Mouse (Mus musculus) neural tube, embryonic 13.5 days (tissue): ENCODE measurements around the gene Bglap3. TPM values are rescaled to one million over a fixed set of nuclear protein-coding genes. Genes with fewer than 3 reads are reported as not detected.
"Not testable (repeated sequence)": the region's sequence is repeated elsewhere in the genome, so short reads cannot be mapped to it uniquely, and the experiment has no call there.

Experiments
- ATAC-seq: fragments of 200-750 bp; cut with Nextera tagmentation; 2 replicates; pipeline ENCODE4 v1.8.0; 2017; ENCODE audit warnings: low read depth, mild to moderate bottlenecking, moderate TSS enrichment, moderate library complexity
- H3K27ac ChIP-seq: fragments of 300-500 bp; sonication (generic); replicated peaks from 2 replicates; pipeline ENCODE4 v1.5.1; 2015; ENCODE audit warnings: moderate library complexity, mild to moderate bottlenecking, inconsistent platforms
- H3K27me3 ChIP-seq: fragments of 300-500 bp; sonication (generic); 2 replicates; pipeline ENCODE4 v1.6.1; 2015; ENCODE audit warnings: mild to moderate bottlenecking, inconsistent platforms
- H3K36me3 ChIP-seq: fragments of 300-500 bp; sonication (generic); 2 replicates; pipeline ENCODE4 v1.6.1; 2015; ENCODE audit warnings: mild to moderate bottlenecking, inconsistent platforms
- H3K4me1 ChIP-seq: fragments of 300-500 bp; sonication (generic); replicated peaks from 2 replicates; pipeline ENCODE4 v1.6.1; 2015; ENCODE audit warnings: inconsistent platforms
- H3K4me2 ChIP-seq: fragments of 300-500 bp; sonication (generic); 2 replicates; pipeline ENCODE4 v1.6.1; 2015; ENCODE audit warnings: inconsistent platforms, mild to moderate bottlenecking, moderate library complexity
- H3K4me3 ChIP-seq: fragments of 300-500 bp; sonication (generic); 2 replicates; pipeline ENCODE4 v1.5.1; 2015; ENCODE audit warnings: mild to moderate bottlenecking, inconsistent platforms
- H3K9ac ChIP-seq: fragments of 300-500 bp; sonication (generic); 2 replicates; pipeline ENCODE4 v1.6.1; 2015; ENCODE audit warnings: moderate library complexity, mild to moderate bottlenecking, inconsistent platforms
- H3K9me3 ChIP-seq: fragments of 300-500 bp; sonication (generic); 2 replicates; pipeline ENCODE4 v1.6.1; 2016; ENCODE audit warnings: inconsistent platforms
- WGBS: fragments of 180-500 bp; shearing (Covaris S2); methylation state at CpG from one replicate; pipeline ENCODE4 v1.1.7; 2015; 5-methylcytosine and 5-hydroxymethylcytosine counted together
- polyA plus RNA-seq: library from polyadenylated mRNA; unstranded; fragments of >200 nt; fragmentation: Nextera tagmentation; extraction: Ambion mirVana; gene quantifications from 2 replicates; pipeline ENCODE4 v1.2.1, GENCODE M21; 2015

The Bglap3 gene
- polyA plus RNA-seq, 1 experiment from 2014 or later = not detected

DNA sequence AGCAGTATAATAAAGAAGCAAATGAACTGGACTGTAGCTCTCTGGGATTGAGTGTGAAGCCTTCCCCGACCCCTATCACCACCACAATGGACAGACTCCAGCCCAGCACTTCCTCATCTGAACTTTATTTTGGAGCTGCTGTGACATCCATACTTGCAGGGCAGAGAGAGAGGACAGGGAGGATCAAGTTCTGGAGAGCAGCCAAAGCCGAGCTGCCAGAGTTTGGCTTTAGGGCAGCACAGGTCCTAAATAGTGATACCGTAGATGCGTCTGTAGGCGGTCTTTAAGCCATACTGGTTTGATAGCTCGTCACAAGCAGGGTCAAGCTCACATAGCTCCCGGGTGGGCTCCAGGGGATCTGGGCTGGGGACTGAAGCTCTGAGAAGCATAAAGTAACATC, 4.0 kb downstream of the Bglap3 start:
- not testable (repeated sequence) for ATAC-seq, H3K9me3 ChIP-seq, H3K4me2 ChIP-seq, H3K4me3 ChIP-seq, H3K27ac ChIP-seq, H3K36me3 ChIP-seq, H3K4me1 ChIP-seq, H3K9ac ChIP-seq
- WGBS = 92% methylated on average over 7 of the region's 7 CpGs
- peaks cover 20% of the 10 kb centered on the region for H3K27me3 ChIP-seq

DNA sequence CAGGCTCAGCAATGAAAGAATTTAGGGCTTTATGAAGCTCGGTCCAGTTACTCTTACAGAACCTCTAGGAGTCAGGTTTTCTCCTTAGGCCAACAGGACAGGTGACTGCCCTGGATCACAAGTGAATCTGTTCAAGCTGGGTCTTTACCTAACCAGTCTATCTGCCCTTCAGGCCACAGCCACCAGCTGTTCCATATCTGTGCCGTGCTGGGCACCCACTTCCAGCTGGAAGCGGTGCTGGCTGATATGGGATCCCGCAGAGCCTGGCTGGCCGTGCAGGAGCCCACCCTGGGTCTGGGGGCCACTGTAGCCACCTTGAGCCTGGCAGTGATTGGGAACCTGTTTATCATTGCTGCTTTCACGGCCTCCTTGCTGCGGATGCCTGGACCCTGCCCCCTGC, 5.0 kb downstream of the Bglap3 start:
- H3K9me3 ChIP-seq, H3K27ac ChIP-seq, H3K36me3 ChIP-seq, H3K4me1 ChIP-seq, H3K9ac ChIP-seq, H3K4me2 ChIP-seq, H3K4me3 ChIP-seq: not testable (repeated sequence)
- WGBS = 51% methylated on average over 3 of the region's 7 CpGs
- ATAC-seq = peak; percentile 33; the same call in 1 of the 2 replicates
- peaks cover 20% of the 10 kb centered on the region for H3K27me3 ChIP-seq

DNA sequence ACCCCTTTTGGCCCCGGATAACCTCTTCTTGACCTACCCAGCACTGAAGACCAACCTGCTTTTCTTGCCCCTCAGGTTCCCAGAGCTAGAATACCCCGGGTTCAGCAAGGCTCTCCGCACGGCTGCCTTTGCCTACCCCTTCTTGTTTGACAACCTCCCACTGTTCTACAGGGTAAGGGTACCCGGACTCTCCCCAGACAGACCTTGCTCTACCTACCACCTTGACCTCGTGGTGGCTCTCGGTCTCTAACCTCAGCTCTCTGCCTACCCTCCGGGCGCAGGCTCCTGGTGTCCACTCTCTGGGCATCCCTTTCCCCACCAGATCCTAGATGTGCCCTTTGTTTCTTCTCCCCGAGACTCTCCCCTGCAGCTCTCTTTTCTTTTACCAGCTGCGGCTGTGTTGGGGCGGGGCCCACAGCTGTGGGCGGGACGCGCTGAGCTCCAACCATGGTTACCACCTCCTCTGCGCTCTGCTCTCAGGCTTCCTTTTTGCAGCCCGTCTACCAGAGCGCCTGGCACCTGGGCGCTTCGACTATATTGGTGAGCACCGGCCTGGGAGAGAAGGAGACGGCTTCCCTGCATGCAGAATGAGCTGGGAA, 5.6 kb downstream of the Bglap3 start:
- peaks cover 11% of the 10 kb centered on the region for H3K36me3 ChIP-seq
- H3K4me1 ChIP-seq, H3K9me3 ChIP-seq: not testable (repeated sequence)
- peak overlapping the region; percentile 48 for H3K4me2 ChIP-seq
- peaks cover 20% of the 10 kb centered on the region for H3K27me3 ChIP-seq
- peak overlapping the region; percentile 82 for H3K27ac ChIP-seq
- 3% methylated on average over 22 of the region's 22 CpGs for WGBS
- ATAC-seq = peak; percentile 87
- peak overlapping the region; percentile 31 for H3K4me3 ChIP-seq
- peak overlapping the region; percentile 60 for H3K9ac ChIP-seq

DNA sequence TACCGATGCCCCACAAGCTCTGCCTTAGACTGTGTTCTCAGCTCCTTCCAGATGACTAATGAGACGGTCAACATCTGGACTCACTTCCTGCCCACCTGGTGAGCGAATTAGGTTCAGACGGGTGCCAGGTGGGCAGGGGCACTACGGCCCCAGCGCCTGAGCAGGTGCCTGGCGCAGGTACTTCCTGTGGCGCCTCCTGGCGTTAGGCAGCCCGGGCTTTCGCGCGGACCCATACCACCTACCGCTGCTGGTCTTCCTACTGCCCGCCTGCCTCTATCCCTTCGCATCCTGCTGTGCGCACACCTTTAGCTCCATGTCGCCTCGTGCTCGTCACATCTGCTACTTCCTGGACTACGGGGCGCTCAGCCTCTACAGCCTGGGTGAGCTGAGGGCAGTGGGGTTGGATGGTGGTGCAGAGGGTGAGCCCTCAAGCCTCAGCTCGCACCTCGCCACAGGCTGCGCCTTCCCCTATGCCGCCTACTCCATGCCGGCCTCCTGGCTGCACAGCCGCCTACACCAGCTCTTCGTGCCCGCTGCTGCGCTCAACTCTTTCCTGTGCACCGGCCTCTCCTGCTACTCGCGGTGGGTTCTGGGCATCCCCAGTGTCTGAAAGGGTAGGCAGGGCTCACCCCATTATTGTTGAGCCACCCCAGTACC, 6.7 kb downstream of the Bglap3 start:
- Histone ChIP-seq H3K9ac (no peak overlapping the region), H3K4me2 (peak overlapping the region; percentile 48), H3K9me3 (0 out of 2 replicates have a peak, but pooled peaks cover 8% of the 10 kb centered on the region), H3K4me1 (peaks cover 8% of the 10 kb centered on the region; the same call in 1 of the 2 replicates), H3K4me3 (peak overlapping the region; percentile 31; the same call in 1 of the 2 replicates), H3K36me3 (peaks cover 22% of the 10 kb centered on the region), H3K27me3 (peaks cover 20% of the 10 kb centered on the region), H3K27ac (no peak overlapping the region)
- no peak for ATAC-seq
- 39% methylated on average over 34 of the region's 34 CpGs for WGBS

DNA sequence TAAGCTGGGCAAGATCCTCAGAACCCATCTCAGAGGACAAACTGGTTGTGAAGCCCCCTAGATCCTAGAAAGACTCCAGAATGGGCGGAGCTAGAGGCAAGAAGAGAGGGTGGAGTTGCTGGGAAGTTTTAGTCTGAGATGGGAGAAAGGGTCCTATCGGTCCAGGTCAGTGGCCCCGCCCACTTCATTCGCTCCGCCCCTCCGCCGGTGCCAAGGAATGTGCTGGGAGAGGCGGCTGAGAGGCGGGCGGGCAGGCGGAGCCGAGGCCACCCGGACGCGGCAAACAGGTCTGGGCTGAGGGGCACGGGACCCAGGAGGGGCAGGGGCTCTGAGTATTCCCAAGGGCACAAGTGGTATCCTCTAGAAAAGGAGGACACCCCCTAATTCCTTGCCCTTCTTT, 8.2 kb downstream of the Bglap3 start, which contains the start of gene Paqr6:
Gene Paqr6, plus strand, starts transcription at position 248 of the 400 bp plus-strand sequence.
- Histone ChIP-seq H3K9ac (no peak within 1 kb of the TSS), H3K4me3 (no peak within 1 kb of the TSS), H3K4me1 (peaks cover 8% of the 10 kb centered on the region; the same call in 1 of the 2 replicates), H3K4me2 (peak within 1 kb of the TSS; percentile 48), H3K27me3 (peaks cover 20% of the 10 kb centered on the region), H3K27ac (peak within 1 kb of the TSS; percentile 43), H3K9me3 (no peaks in the 10 kb centered on the region), H3K36me3 (peaks cover 37% of the 10 kb centered on the region)
- 2% methylated on average over 16 of the region's 16 CpGs for WGBS
- ATAC-seq = no peak

DNA sequence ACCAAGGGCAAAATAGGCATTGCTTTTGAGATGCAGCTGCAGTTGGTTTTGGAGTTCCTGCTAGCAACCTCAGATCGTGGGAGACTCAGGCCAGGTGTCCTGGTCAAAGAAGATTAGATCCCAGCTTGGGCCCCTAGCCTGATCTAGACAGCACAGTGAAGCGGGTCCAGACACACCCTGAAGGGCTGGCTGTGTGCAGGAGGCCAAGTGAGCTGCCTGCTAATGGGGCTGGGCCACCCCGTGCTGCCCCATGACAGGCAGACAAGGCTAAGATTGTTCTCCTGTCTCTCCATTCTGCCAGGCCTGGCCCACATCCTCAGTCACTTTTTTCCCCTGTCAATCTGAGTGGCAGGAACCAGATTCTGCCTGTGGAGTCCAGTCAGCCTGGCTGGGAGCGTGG, 8.8 kb downstream of the Bglap3 start:
- ATAC-seq = no peak
- Histone ChIP-seq H3K9ac (no peak overlapping the region), H3K9me3 (no peaks in the 10 kb centered on the region), H3K27me3 (peaks cover 20% of the 10 kb centered on the region), H3K27ac (peak overlapping the region; percentile 43), H3K4me1 (peaks cover 8% of the 10 kb centered on the region; the same call in 1 of the 2 replicates), H3K4me3 (no peak overlapping the region), H3K4me2 (no peak overlapping the region), H3K36me3 (peaks cover 43% of the 10 kb centered on the region)
- 72% methylated on average over 4 of the region's 4 CpGs for WGBS

DNA sequence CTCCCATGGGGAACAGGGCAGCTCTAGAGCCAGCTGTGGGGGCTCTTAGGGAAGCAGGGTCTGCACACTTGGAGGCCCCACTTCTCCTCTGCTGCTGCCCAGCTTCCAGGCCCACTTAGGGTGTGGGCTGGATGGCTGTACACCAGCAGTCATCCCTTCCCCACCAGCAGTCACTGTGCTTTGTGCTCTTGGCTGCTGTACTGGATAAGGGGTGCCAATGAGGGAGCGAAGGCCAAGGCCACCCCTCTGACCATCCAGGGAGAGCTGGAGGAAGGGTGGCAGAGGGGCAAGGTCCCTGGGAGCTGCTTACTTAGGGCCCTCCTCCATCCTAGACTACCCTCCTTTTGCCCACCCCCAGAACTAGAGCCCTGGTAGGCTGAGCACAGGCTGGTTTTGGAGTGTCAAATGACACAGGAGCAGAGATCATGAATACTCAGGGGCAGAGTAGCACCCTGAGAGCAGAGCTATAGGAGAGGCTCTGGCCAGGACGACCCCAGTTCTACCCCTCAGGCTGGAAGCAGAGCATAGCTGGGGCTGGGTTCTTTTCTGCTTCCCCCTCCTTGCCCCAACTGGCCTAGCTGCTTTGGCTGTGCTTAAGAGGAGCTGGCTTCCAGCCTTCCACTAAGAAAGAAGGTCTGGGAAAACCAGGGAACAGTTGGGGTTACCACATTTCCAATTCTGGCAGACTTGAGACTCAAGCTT, 10.8 kb downstream of the Bglap3 start:
- WGBS = 85% methylated on average over 2 of the region's 2 CpGs
- Histone ChIP-seq H3K4me1 (peaks cover 8% of the 10 kb centered on the region; the same call in 1 of the 2 replicates), H3K4me3 (no peak overlapping the region), H3K9me3 (no peaks in the 10 kb centered on the region), H3K9ac (no peak overlapping the region), H3K4me2 (no peak overlapping the region), H3K36me3 (peaks cover 63% of the 10 kb centered on the region), H3K27me3 (peaks cover 20% of the 10 kb centered on the region), H3K27ac (no peak overlapping the region)
- ATAC-seq = no peak

DNA sequence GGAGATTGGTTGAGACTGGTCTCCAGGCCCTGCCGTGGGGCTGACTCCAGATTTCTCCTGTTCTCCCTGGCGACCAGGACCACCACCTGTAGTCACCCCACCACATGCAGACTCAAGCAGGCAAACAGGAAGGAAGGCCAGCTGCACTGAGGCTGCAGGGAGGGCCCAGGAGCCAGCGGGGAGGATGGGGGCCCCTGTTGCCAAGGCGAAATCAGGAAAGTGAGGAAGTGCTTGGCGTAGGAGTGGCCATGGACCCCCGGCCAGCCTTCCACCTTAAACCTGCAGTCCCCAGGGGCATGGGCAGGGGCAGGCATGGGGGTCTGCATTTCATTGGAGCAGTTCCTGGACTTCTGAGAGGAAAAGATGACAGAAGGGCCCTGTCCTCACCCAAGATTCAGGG, 11.4 kb downstream of the Bglap3 start:
- peaks cover 69% of the 10 kb centered on the region for H3K36me3 ChIP-seq
- H3K27me3 ChIP-seq = peaks cover 18% of the 10 kb centered on the region
- no peaks in the 10 kb centered on the region for H3K9me3 ChIP-seq
- 84% methylated on average over 6 of the region's 6 CpGs for WGBS
- H3K4me2 ChIP-seq = no peak overlapping the region
- H3K4me1 ChIP-seq = peaks cover 8% of the 10 kb centered on the region; the same call in 1 of the 2 replicates
- no peak for ATAC-seq
- H3K9ac ChIP-seq = no peak overlapping the region
- H3K4me3 ChIP-seq = no peak overlapping the region
- H3K27ac ChIP-seq = no peak overlapping the region

DNA sequence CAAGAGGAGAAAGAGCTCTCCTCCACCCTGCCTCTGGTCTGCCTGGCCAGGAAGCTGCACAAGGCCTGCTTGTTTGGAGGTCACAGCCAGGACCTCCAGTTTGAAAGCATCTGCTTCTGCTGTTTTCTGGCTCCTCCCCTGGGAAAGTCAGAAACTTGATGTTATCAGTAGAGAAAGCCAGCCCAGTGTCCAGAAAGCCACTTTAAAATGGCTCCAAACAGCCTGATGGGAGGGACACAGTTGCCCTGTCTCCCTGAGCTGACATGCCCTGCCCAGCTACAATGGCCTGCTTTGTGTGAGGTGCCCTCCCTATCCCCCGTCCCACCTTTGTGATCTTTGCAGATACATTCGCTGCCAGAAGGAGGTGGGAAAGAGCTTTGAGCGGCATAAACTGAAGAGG, 12.6 kb downstream of the Bglap3 start:
- no peak overlapping the region for H3K4me2 ChIP-seq
- peaks cover 80% of the 10 kb centered on the region for H3K36me3 ChIP-seq
- H3K9me3 ChIP-seq = no peaks in the 10 kb centered on the region
- H3K4me1 ChIP-seq = no peaks in the 10 kb centered on the region; the same call in 1 of the 2 replicates
- no peak overlapping the region for H3K4me3 ChIP-seq
- 72% methylated on average over 3 of the region's 3 CpGs for WGBS
- peak overlapping the region; percentile 29 for H3K27ac ChIP-seq
- no peak overlapping the region for H3K9ac ChIP-seq
- ATAC-seq = no peak
- peaks cover 7% of the 10 kb centered on the region for H3K27me3 ChIP-seq

DNA sequence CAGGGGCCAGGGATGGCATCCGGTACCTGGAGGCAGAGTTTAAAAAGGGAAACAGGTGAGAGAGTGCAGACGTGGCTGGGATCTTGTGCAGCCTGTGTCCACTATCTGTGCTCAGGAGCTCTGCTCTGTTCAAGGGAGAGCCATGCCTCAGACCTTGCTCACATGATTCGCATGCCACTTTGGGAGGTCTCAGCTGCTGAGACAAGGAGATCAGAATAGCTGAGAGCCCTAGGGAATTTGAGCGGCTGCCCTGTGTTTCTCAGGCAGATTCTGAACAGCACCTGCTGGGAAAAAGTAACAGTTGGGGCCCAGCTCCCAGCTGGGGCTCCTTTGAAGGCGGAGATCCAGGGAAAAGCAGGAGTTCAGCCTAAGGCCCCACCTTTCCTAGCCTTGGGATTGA, 13.0 kb downstream of the Bglap3 start:
- WGBS = 56% methylated on average over 5 of the region's 5 CpGs
- Histone ChIP-seq H3K4me1 (no peaks in the 10 kb centered on the region; the same call in 1 of the 2 replicates), H3K36me3 (peaks cover 84% of the 10 kb centered on the region), H3K27ac (peak overlapping the region; percentile 29; the same call in 1 of the 2 replicates), H3K4me2 (no peak overlapping the region), H3K9me3 (no peaks in the 10 kb centered on the region), H3K27me3 (peaks cover 3% of the 10 kb centered on the region), H3K4me3 (no peak overlapping the region), H3K9ac (no peak overlapping the region)
- no peak for ATAC-seq

DNA sequence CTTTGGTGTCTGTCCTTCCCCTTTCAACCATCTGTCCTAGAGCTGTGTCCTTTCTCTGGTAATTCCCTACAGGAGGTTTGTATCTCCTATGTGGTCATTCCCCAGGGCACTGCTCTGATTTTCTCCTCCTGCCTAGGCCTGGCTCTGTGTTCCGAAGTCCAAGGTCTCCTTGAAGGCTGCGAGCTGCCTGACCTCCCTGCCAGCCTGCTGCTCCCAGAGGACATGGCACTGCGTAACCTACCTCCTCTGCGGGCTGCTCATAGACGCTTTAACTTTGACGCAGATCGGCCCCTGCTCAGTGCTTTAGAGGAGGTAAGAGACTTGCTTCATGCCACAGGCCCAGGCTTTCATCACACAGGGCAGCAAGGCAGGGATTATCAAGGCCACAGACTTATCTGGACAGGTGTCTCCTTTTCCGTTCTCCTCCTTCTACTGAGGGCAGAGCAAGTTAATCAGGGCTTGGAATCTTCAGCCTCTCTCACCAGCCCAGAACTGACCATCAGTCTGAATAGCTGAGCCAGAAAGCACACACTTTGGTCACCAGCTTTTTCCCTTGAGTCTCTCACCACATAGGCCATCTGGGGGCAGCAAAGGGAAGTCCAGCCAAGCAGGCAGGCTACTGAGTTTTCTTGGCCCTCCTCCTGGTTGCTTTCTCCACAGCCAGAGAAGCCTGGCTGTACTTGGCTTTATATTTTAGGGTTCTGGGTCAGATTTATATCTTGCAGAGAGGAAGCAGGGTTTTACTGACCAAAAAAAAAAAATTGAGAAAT, 18.0 kb downstream of the Bglap3 start:
- no peak for ATAC-seq
- Histone ChIP-seq H3K4me2 (no peak overlapping the region), H3K36me3 (peaks cover 99% of the 10 kb centered on the region), H3K9me3 (no peaks in the 10 kb centered on the region), H3K9ac (no peak overlapping the region), H3K4me3 (no peak overlapping the region), H3K4me1 (no peaks in the 10 kb centered on the region; the same call in 1 of the 2 replicates), H3K27me3 (no peaks in the 10 kb centered on the region), H3K27ac (no peak overlapping the region)
- WGBS = 95% methylated on average over 8 of the region's 8 CpGs
